ENCODE assay signal across 8 mouse cellular contexts in genomic region chr2:162814205-162814604, GRCm38 (mm10).
DNase-seq lines count a peak whose midpoint lies in the region; ATAC-seq and TF ChIP-seq lines count a peak whose summit lies in the region.

No protein-coding gene starts in this region.

- no peak overlapping the region for H3K4me2 ChIP-seq in intestine, embryonic 14.5 days (ENCODE audit: low read length)
- H3K4me2 ChIP-seq in intestine, embryonic 15.5 days (replicated peaks): no peak overlapping the region

- peak; percentile 48 for DNase-seq in intestine, embryonic 14.5 days (ENCODE audit: low spot score)
- peak; percentile 43 for DNase-seq in ES-E14 (ENCODE audit: low read depth, low spot score)
- DNase-seq in cerebellum, adult 8-10 months: peak; percentile 17
- peak; percentile 59 for DNase-seq in kidney, adult 9 months
- no peak for DNase-seq in T-cell, adult 2 months (ENCODE audit: low spot score)
- DNase-seq in thymus, postnatal 36 days: no peak

- no peaks in the 10 kb centered on the region for H3K9me3 ChIP-seq in intestine, embryonic 14.5 days (ENCODE audit: control insufficient read depth, low read length)
- H3K9me3 ChIP-seq in intestine, embryonic 15.5 days: no peaks in the 10 kb centered on the region
- H3K9me3 ChIP-seq in ES-E14 (ENCODE audit: control insufficient read depth, insufficient read depth, low read depth, low read length): no peaks in the 10 kb centered on the region

- in situ Hi-C loops in ES-E14 (cut with MboI; ENCODE audit: low sequenced_read_pairs in 2 of 2, unreplicated experiment in 2 of 2): no loop called here

- no peaks in the 10 kb centered on the region for H3K4me1 ChIP-seq in intestine, embryonic 14.5 days (replicated peaks; ENCODE audit: control insufficient read depth, insufficient read depth, low read length)
- no peaks in the 10 kb centered on the region; the same call in 1 of the 2 replicates for H3K4me1 ChIP-seq in intestine, embryonic 15.5 days (replicated peaks)
- H3K4me1 ChIP-seq in ES-E14 (ENCODE audit: control insufficient read depth in 2 of 2, insufficient read depth in 2 of 2, low read length in 2 of 2, poor library complexity in 1 of 2): no peaks in the 10 kb centered on the region

- no peak overlapping the region for H3K9ac ChIP-seq in intestine, embryonic 14.5 days (ENCODE audit: low read length)
- no peak overlapping the region for H3K9ac ChIP-seq in intestine, embryonic 15.5 days
- H3K9ac ChIP-seq in ES-E14 (ENCODE audit: insufficient read depth, low read depth, low read length, poor library complexity, severe bottlenecking): no peak overlapping the region

- H3K36me3 ChIP-seq in intestine, embryonic 14.5 days (ENCODE audit: control insufficient read depth, insufficient read depth, low read length): no peaks in the 10 kb centered on the region
- no peaks in the 10 kb centered on the region for H3K36me3 ChIP-seq in intestine, embryonic 15.5 days
- no peaks in the 10 kb centered on the region for H3K36me3 ChIP-seq in ES-E14 (ENCODE audit: control insufficient read depth, insufficient read depth, low read length, poor library complexity, severe bottlenecking)

- ATAC-seq in intestine, embryonic 14.5 days (replicated peaks; ENCODE audit: low FRiP score, low TSS enrichment, low read depth): no peak
- no peak for ATAC-seq in intestine, embryonic 15.5 days
- ATAC-seq in activated CD4-positive, CD25-positive, alpha-beta regulatory T cell, adult 4 months: no peak

- no peak overlapping the region for H3K4me3 ChIP-seq in intestine, embryonic 14.5 days (ENCODE audit: low read depth, low read length)
- H3K4me3 ChIP-seq in intestine, embryonic 15.5 days (replicated peaks): no peak overlapping the region
- H3K4me3 ChIP-seq in ES-E14 (ENCODE audit: insufficient read depth in 1 of 2, low read depth in 1 of 2, low read length in 2 of 2, poor library complexity in 1 of 2, severe bottlenecking in 1 of 2): no peak overlapping the region

- WGBS in intestine, embryonic 14.5 days: 48% methylated on average over 2 of the region's 2 CpGs
- 50% methylated on average over 2 of the region's 2 CpGs for WGBS in intestine, embryonic 15.5 days

- H3K27me3 ChIP-seq in intestine, embryonic 14.5 days (replicated peaks; ENCODE audit: control insufficient read depth, insufficient read depth, low read length): no peaks in the 10 kb centered on the region
- no peaks in the 10 kb centered on the region for H3K27me3 ChIP-seq in intestine, embryonic 15.5 days (replicated peaks)

- no peak overlapping the region for H3K27ac ChIP-seq in intestine, embryonic 14.5 days (ENCODE audit: low read depth)
- H3K27ac ChIP-seq in intestine, embryonic 15.5 days: no peak overlapping the region
- no peak overlapping the region for H3K27ac ChIP-seq in ES-E14 (ENCODE audit: insufficient read depth, low read depth, low read length, poor library complexity, severe bottlenecking)

TF ChIP-seq in ES-E14, 5 proteins besides CTCF, POLR2A, EP300 and RAD21:
- TF ChIP-seq MAFK (IDR thresholded peaks at IDR 0.05; ENCODE audit: insufficient read depth, low read depth, low read length) (no peak), CHD2 (IDR thresholded peaks at IDR 0.05; ENCODE audit: low read depth, low read length) (no peak), ZC3H11A (IDR thresholded peaks at IDR 0.05; ENCODE audit: borderline replicate concordance, low read depth, low read length) (no peak), ZNF384 (IDR thresholded peaks at IDR 0.05; ENCODE audit: low read depth, low read length) (no peak), HCFC1 (IDR thresholded peaks at IDR 0.05; ENCODE audit: borderline replicate concordance, insufficient read depth, low read length) (no peak)

Comparison
In these comparisons a context has a peak if more than half of its experiments do, and no peak if none do; other contexts are left out.
1. DNase-seq: peak in intestine, embryonic 14.5 days (single experiment), ES-E14 (single experiment), cerebellum, adult 8-10 months (single experiment) and kidney, adult 9 months (single experiment); none in T-cell, adult 2 months (single experiment) and thymus, postnatal 36 days (0 of 2).